Mouse (Mus musculus) naive thymus-derived CD4-positive, alpha-beta T cell, adult 2 months (primary cell): ENCODE data around the gene Cda.

Experiments
- DNase-seq: peaks from one replicate; pipeline ENCODE4 v3.0.0-alpha.2; 2011; ENCODE audit warnings: low read depth

Gene Cda

GRCm38 (mm10) chr4:138368498-138369260, 887 bp upstream of the Cda start:
- DNase-seq: no peak

- no peak for DNase-seq
Observed at GRCm38 (mm10) chr4:138366561-138366960, 1.2 kb downstream of the Cda start.

GRCm38 (mm10) chr4:138363511-138363910, 4.3 kb downstream of the Cda start:
- no peak for DNase-seq

GRCm38 (mm10) chr4:138362883-138363282, 4.9 kb downstream of the Cda start:
- DNase-seq: no peak

GRCm38 (mm10) chr4:138361370-138361821, 6.4 kb downstream of the Cda start:
- no peak for DNase-seq

- DNase-seq: no peak
Observed at GRCm38 (mm10) chr4:138358176-138358575, 9.6 kb downstream of the Cda start.

GRCm38 (mm10) chr4:138356551-138356950, 11.2 kb downstream of the Cda start:
- no peak for DNase-seq

GRCm38 (mm10) chr4:138356141-138356540, 11.7 kb downstream of the Cda start:
- no peak for DNase-seq

GRCm38 (mm10) chr4:138355496-138355895, 12.3 kb downstream of the Cda start:
- no peak for DNase-seq

GRCm38 (mm10) chr4:138353438-138354171, 14.2 kb downstream of the Cda start:
- DNase-seq: no peak

GRCm38 (mm10) chr4:138352692-138353091, 15.1 kb downstream of the Cda start:
- no peak for DNase-seq

GRCm38 (mm10) chr4:138351821-138352220, 16.0 kb downstream of the Cda start:
- no peak for DNase-seq

- DNase-seq: no peak
Observed at GRCm38 (mm10) chr4:138348716-138349115, 19.1 kb downstream of the Cda start.

- DNase-seq: no peak
Observed at GRCm38 (mm10) chr4:138347280-138347679, 20.5 kb downstream of the Cda start.

GRCm38 (mm10) chr4:138344891-138345545, 22.8 kb downstream of the Cda start:
- no peak for DNase-seq

- no peak for DNase-seq
Observed at GRCm38 (mm10) chr4:138343341-138343837, 24.4 kb downstream of the Cda start.

GRCm38 (mm10) chr4:138342778-138343177, 25.0 kb downstream of the Cda start:
- DNase-seq: no peak

- DNase-seq: no peak
Observed at GRCm38 (mm10) chr4:138342048-138342447, 25.7 kb downstream of the Cda start.

- DNase-seq: no peak
Observed at GRCm38 (mm10) chr4:138341393-138341792, 26.4 kb downstream of the Cda start.

- peak; percentile 56 for DNase-seq
Observed at GRCm38 (mm10) chr4:138339963-138340362, 27.8 kb downstream of the Cda start.

- no peak for DNase-seq
Observed at GRCm38 (mm10) chr4:138337341-138337740, 30.5 kb downstream of the Cda start.

- no peak for DNase-seq
Observed at GRCm38 (mm10) chr4:138336876-138337275, 30.9 kb downstream of the Cda start.

- DNase-seq: no peak
Observed at GRCm38 (mm10) chr4:138335648-138336047, 32.1 kb downstream of the Cda start.
